Mouse (Mus musculus) hindbrain, embryonic 16.5 days (tissue): ENCODE data around the gene Tdgf1. TPM values are rescaled to one million over a fixed set of nuclear protein-coding genes. Genes with fewer than 3 reads are reported as not detected.
A peak's percentile ranks its signal among the peaks of the same experiment; 100 is the strongest.

Source experiments
- ATAC-seq: fragments of 200-750 bp; cut with Nextera tagmentation; 2 replicates; pipeline ENCODE4 v1.8.0; 2017; ENCODE audit warnings: moderate TSS enrichment, moderate library complexity
- H3K27ac ChIP-seq: fragments of 300-500 bp; sonication (generic); 2 replicates; pipeline ENCODE4 v1.5.1; 2014; ENCODE audit warnings: low read depth, mild to moderate bottlenecking, control low read depth, low read length, moderate library complexity
- H3K27me3 ChIP-seq: fragments of 300-500 bp; sonication (generic); replicated peaks from 2 replicates; pipeline ENCODE4 v1.6.1; 2014; ENCODE audit warnings: low read length; ENCODE audit not compliant: control insufficient read depth, insufficient read depth
- H3K36me3 ChIP-seq: fragments of 300-500 bp; sonication (generic); 2 replicates; pipeline ENCODE4 v1.6.1; 2014; ENCODE audit warnings: mild to moderate bottlenecking, low read length, moderate library complexity, mixed read lengths; ENCODE audit not compliant: control insufficient read depth, insufficient read depth
- H3K4me1 ChIP-seq: fragments of 300-500 bp; sonication (generic); 2 replicates; pipeline ENCODE4 v1.6.1; 2014; ENCODE audit warnings: low read depth, low read length; ENCODE audit not compliant: control insufficient read depth, insufficient read depth
- H3K4me2 ChIP-seq: fragments of 300-500 bp; sonication (generic); 2 replicates; pipeline ENCODE4 v1.6.1; 2014; ENCODE audit warnings: mild to moderate bottlenecking, low read length, control low read depth, moderate library complexity
- H3K4me3 ChIP-seq: fragments of 300-500 bp; sonication (generic); 2 replicates; pipeline ENCODE4 v1.5.1; 2014; ENCODE audit warnings: mild to moderate bottlenecking, low read length, control low read depth, moderate library complexity
- H3K9ac ChIP-seq: fragments of 300-500 bp; sonication (generic); 2 replicates; pipeline ENCODE4 v1.6.1; 2014; ENCODE audit warnings: low read depth, mild to moderate bottlenecking, control low read depth, low read length, moderate library complexity
- H3K9me3 ChIP-seq: fragments of 300-500 bp; sonication (generic); 2 replicates; pipeline ENCODE4 v1.6.1; 2014; ENCODE audit warnings: mild to moderate bottlenecking, low read length, moderate library complexity; ENCODE audit not compliant: control insufficient read depth
- WGBS: fragments of 180-500 bp; shearing (Covaris S2); extraction: QIAGEN DNeasy Blood & Tissue Kit; methylation state at CpG from one replicate; pipeline ENCODE4 v1.1.7; 2014; 5-methylcytosine and 5-hydroxymethylcytosine counted together
- polyA plus RNA-seq: library from polyadenylated mRNA; unstranded; fragments of >200 nt; fragmentation: Nextera tagmentation; extraction: Ambion mirVana; gene quantifications from 2 replicates; pipeline ENCODE4 v1.2.1, GENCODE M21; 2015

Gene Tdgf1
- polyA plus RNA-seq, 1 experiment from 2014 or later = 0.28 TPM

GRCm38 (mm10) chr9:110931573-110931972 lies 14.4 kb downstream of the Tdgf1 start:
- WGBS = 44% methylated on average over 6 of the region's 6 CpGs
- Histone ChIP-seq H3K9ac (no peak overlapping the region), H3K36me3 (no peaks in the 10 kb centered on the region), H3K27ac (0 out of 2 replicates have a peak overlapping the region, but pooled peaks have one; percentile 17), H3K4me3 (no peak overlapping the region), H3K27me3 (no peaks in the 10 kb centered on the region), H3K9me3 (no peaks in the 10 kb centered on the region), H3K4me1 (peaks cover 7% of the 10 kb centered on the region), H3K4me2 (no peak overlapping the region)
- peak; percentile 44; the same call in 1 of the 2 replicates for ATAC-seq

GRCm38 (mm10) chr9:110922759-110923158 lies 23.2 kb downstream of the Tdgf1 start:
- H3K4me1 ChIP-seq = peaks cover 2% of the 10 kb centered on the region; the same call in 1 of the 2 replicates
- no peak for ATAC-seq
- no peak overlapping the region for H3K4me3 ChIP-seq
- no peak overlapping the region for H3K4me2 ChIP-seq
- 18% methylated on average over 7 of the region's 7 CpGs for WGBS
- no peak overlapping the region for H3K27ac ChIP-seq
- H3K9ac ChIP-seq = no peak overlapping the region
- no peaks in the 10 kb centered on the region for H3K36me3 ChIP-seq
- H3K9me3 ChIP-seq = no peaks in the 10 kb centered on the region
- no peaks in the 10 kb centered on the region for H3K27me3 ChIP-seq

- Histone ChIP-seq H3K4me1 (peaks cover 2% of the 10 kb centered on the region; the same call in 1 of the 2 replicates), H3K27ac (no peak overlapping the region), H3K36me3 (no peaks in the 10 kb centered on the region), H3K9me3 (no peaks in the 10 kb centered on the region), H3K9ac (no peak overlapping the region), H3K27me3 (no peaks in the 10 kb centered on the region), H3K4me2 (no peak overlapping the region; the same call in 1 of the 2 replicates), H3K4me3 (no peak overlapping the region)
- peak; percentile 73 for ATAC-seq
- WGBS = 43% methylated on average over 15 of the region's 15 CpGs
Measured at GRCm38 (mm10) chr9:110920665-110921419, 25.1 kb downstream of the Tdgf1 start.

GRCm38 (mm10) chr9:110916786-110917185 lies 29.2 kb downstream of the Tdgf1 start, which contains the start of gene Fam240a:
Gene Fam240a (minus strand): TSS chr9:110916861.
- no peak within 1 kb of the TSS for H3K9ac ChIP-seq

GRCm38 (mm10) chr9:110915466-110915865 lies 30.5 kb downstream of the Tdgf1 start:
- no peak for ATAC-seq
- Histone ChIP-seq H3K27ac (no peak overlapping the region), H3K4me2 (no peak overlapping the region), H3K9ac (no peak overlapping the region), H3K4me1 (no peaks in the 10 kb centered on the region), H3K9me3 (no peaks in the 10 kb centered on the region), H3K36me3 (no peaks in the 10 kb centered on the region), H3K4me3 (no peak overlapping the region), H3K27me3 (no peaks in the 10 kb centered on the region)
- WGBS = 74% methylated on average over 8 of the region's 8 CpGs

More at GRCm38 (mm10) chr9:110916786-110917185, 29.2 kb downstream of the Tdgf1 start, which contains the start of gene Fam240a:
- no peaks in the 10 kb centered on the region for H3K36me3 ChIP-seq
- H3K4me2 ChIP-seq = no peak within 1 kb of the TSS
- 92% methylated on average over 7 of the region's 7 CpGs for WGBS
- H3K4me3 ChIP-seq = no peak within 1 kb of the TSS
- no peaks in the 10 kb centered on the region for H3K9me3 ChIP-seq
- no peaks in the 10 kb centered on the region for H3K27me3 ChIP-seq
- ATAC-seq = no peak
- peaks cover 2% of the 10 kb centered on the region; the same call in 1 of the 2 replicates for H3K4me1 ChIP-seq
- H3K27ac ChIP-seq = no peak within 1 kb of the TSS

GRCm38 (mm10) chr9:110914631-110915236 lies 31.2 kb downstream of the Tdgf1 start:
- no peaks in the 10 kb centered on the region for H3K4me1 ChIP-seq
- H3K4me2 ChIP-seq = no peak overlapping the region
- no peak overlapping the region for H3K9ac ChIP-seq
- no peak for ATAC-seq
- no peak overlapping the region for H3K4me3 ChIP-seq
- H3K27ac ChIP-seq = no peak overlapping the region
- no peaks in the 10 kb centered on the region for H3K9me3 ChIP-seq
- H3K36me3 ChIP-seq = no peaks in the 10 kb centered on the region
- 53% methylated on average over 21 of the region's 21 CpGs for WGBS
- no peaks in the 10 kb centered on the region for H3K27me3 ChIP-seq

GRCm38 (mm10) chr9:110909371-110909967 lies 36.5 kb downstream of the Tdgf1 start:
- WGBS = 76% methylated on average over 6 of the region's 6 CpGs

GRCm38 (mm10) chr9:110908631-110909016 lies 37.3 kb downstream of the Tdgf1 start:
- no peak for ATAC-seq
- no peaks in the 10 kb centered on the region for H3K36me3 ChIP-seq
- no peak overlapping the region for H3K27ac ChIP-seq
- WGBS = 95% methylated on average over 3 of the region's 3 CpGs
- no peak overlapping the region for H3K4me2 ChIP-seq
- H3K4me1 ChIP-seq = no peaks in the 10 kb centered on the region
- no peak overlapping the region for H3K4me3 ChIP-seq
- no peaks in the 10 kb centered on the region for H3K9me3 ChIP-seq
- no peak overlapping the region for H3K9ac ChIP-seq
- H3K27me3 ChIP-seq = no peaks in the 10 kb centered on the region

More at GRCm38 (mm10) chr9:110909371-110909967, 36.5 kb downstream of the Tdgf1 start:
- no peak for ATAC-seq
- Histone ChIP-seq H3K4me3 (no peak overlapping the region), H3K9me3 (no peaks in the 10 kb centered on the region), H3K9ac (no peak overlapping the region), H3K27me3 (no peaks in the 10 kb centered on the region), H3K27ac (no peak overlapping the region), H3K4me2 (no peak overlapping the region), H3K4me1 (no peaks in the 10 kb centered on the region), H3K36me3 (no peaks in the 10 kb centered on the region)
